Mouse (Mus musculus) kidney, postnatal 10 days (tissue): ENCODE measurements around the gene Pex6.
"Not testable (repeated sequence)": the region's sequence is repeated elsewhere in the genome, so short reads cannot be mapped to it uniquely, and the experiment has no call there.

Experiments used
- DNase-seq: peaks from one replicate; pipeline ENCODE4 v3.0.0; 2021; ENCODE audit warnings: mixed read lengths

Pex6 gene

DNA sequence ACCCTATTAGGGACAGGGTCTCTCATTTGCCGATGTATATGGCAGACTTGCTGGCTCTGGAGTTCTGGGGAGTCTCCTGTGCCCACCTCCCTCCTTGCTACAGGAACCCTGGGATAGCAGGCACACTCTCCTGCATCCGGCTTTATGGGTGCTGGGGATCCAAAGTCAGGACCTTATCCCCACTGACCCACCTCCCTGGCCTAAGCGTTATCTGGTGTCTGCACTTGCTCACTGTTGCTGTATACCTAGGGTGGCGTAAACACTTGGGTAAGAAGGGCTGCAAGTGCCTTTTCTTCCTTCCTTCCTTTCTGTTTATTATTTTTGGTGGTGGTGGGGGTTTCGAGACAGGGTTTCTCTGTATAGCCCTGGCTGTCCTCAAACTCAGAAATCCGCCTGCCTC, 30.0 kb downstream of the Pex6 start:
- no peak for DNase-seq

DNA sequence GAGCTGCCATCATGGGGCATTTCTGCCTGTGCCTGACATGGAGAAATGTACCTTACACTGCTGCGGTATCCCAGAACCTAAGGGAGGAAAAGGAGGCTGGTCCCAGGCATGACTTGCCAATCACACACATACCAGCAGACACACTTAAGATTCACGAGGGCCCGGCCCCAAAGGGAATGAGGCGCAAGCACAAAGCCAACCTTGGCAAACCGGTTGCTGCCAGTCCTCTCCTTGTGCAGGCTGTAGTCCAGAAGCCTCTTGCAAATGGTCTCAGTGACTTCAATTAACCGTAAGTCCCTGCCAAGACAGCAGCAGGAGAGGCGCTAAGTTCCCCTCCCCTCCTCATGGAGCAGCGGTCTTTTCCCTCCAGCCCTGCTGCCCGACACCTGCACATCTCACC, 31.7 kb downstream of the Pex6 start:
- DNase-seq, result no peak

- no peak for DNase-seq
Measured at GRCm38 (mm10) chr17:46745506-46745905, 34.2 kb downstream of the Pex6 start.

DNA sequence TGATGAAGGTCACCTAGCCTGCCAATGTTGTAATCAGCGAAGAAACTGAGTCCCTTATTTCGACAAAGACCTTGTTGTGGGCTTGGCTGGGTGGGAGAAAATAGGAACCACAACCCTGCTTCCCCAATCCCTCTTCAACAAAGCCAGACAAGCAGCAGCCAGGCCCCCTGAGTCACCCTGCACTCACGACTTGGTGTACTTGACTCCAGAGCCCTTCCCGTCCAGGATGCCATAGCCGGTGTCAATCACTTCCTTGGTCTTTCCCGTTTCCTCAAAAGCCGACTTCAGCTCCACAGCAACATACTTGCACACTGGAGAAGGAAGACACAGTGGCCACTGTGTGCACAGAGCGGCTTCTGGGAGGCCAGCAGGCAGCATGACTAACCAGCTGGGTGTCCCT, 36.0 kb downstream of the Pex6 start:
- DNase-seq, result no peak

- DNase-seq, result no peak
Measured at GRCm38 (mm10) chr17:46747806-46748205, 36.5 kb downstream of the Pex6 start.

DNA sequence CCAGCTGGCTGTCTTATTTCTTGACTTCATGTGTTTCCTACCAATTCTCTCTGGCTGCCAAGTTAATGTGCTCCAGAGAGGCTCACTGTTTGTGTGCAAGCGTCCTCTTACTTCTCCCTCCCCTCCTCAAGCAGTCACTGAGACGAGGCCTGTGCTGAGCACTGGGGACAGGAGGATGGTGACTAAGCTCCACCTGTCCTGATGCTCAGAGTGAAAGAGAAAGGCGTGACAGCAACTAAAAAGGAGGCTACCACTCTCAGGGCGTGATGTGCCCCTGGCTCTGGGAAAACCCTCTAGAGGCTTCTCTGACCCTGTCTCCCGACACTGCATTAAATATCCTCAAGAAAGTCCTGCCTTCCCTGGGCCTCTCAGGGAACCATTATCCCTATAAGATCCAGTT, 38.0 kb downstream of the Pex6 start:
- no peak for DNase-seq

- DNase-seq, result no peak
Measured at GRCm38 (mm10) chr17:46750580-46750979, 39.3 kb downstream of the Pex6 start.

GRCm38 (mm10) chr17:46751056-46751793, 40.0 kb downstream of the Pex6 start:
- no peak for DNase-seq

- DNase-seq, result peak; percentile 99
Measured at GRCm38 (mm10) chr17:46751794-46752556, 40.7 kb downstream of the Pex6 start, which contains the start of gene Cnpy3. TSS of gene Cnpy3 (minus strand) at chr17:46752214.

GRCm38 (mm10) chr17:46758753-46759152, 47.5 kb downstream of the Pex6 start:
- DNase-seq, result no peak

- DNase-seq, result no peak
Measured at GRCm38 (mm10) chr17:46763544-46763943, 52.3 kb downstream of the Pex6 start, which contains the start of gene Ptcra. TSS of gene Ptcra (minus strand) at chr17:46763712.

GRCm38 (mm10) chr17:46764916-46765315, 53.7 kb downstream of the Pex6 start:
- DNase-seq, result not testable (repeated sequence)

- DNase-seq, result peak; percentile 46
Measured at GRCm38 (mm10) chr17:46767868-46768267, 56.6 kb downstream of the Pex6 start.

- no peak for DNase-seq
Measured at GRCm38 (mm10) chr17:46770546-46770945, 59.3 kb downstream of the Pex6 start.

DNA sequence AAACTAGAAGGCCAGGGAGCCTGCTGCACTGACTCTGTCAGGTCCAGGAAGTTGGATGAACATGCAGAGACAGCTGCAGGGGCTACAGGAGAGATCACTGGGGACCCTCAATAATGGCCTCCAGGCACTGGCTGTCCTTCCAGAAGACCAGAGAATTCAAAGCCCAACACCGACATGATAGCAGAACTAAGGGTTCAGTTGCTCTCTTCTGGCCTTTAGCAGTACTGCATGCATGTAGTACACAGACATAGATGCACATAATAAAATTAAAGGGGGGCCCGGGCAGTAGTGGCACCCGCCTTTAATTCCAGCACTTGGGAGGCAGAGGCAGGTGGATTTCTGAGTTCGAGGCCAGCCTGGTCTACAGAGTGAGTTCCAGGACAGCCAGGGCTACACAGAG, 59.8 kb downstream of the Pex6 start:
- no peak for DNase-seq

DNA sequence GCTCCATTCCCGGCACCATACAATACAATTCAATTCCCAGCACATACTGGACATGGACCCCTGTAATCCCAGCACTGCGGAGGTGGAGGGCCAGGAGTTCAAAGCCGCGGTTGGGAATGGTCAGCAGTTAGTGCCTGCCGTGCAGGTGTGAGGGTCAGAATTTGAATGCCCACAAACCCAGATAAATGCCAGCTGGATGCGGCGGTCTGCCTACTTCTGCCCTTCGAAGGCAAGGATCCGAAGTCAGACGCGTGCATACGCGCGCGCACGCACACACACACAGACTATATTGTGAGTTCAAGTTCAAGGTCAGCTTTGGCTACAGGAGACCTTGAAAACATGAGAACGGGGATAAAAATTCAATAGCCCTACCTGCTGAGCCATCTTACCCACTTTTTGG, 60.4 kb downstream of the Pex6 start:
- DNase-seq, result peak; percentile 25

- DNase-seq, result no peak
Measured at GRCm38 (mm10) chr17:46772038-46772403, 60.8 kb downstream of the Pex6 start.

- peak; percentile 89 for DNase-seq
Measured at GRCm38 (mm10) chr17:46772404-46773277, 61.4 kb downstream of the Pex6 start, which contains the start of gene 2310039H08Rik. TSS of gene 2310039H08Rik (plus strand) at chr17:46772635.

DNA sequence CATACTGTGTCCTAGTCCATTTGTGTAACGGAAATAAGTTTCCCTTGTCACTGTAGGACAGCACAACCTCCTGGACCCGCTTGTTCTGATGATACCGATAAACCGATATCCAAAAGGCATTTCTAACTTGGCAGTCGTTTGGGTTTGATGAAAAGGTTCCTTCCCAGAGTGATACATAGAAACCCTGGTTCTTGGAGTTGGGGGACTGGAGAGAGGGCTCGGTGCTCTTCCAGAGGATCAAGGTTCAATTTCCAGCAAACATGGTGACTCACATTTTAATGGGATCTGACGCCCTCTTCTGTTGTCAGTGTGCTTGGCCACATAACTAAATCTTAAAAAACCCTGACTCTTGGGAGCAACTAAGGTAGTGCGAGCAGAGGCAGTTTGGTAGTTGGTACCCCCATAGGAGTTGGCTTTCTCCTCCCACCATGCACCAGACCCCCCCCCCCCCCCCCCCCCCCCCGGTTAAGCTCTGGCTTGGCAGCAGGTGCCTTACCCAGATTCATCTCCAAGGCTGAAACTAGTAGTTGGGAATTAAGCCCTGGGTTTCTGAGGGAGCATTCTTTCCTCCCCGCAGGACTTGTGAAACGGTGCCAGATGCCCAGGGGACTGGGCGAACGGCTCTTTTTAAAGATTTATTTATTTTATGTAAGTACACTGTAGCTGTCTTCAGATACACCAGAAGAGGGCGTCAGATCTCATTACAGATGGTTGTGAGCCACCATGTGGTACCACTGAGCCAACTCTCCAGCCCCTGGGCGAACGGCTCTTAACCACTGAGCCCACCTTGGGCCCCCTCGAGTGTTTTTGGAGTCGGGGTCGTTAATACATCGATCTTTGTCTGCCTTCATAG, 62.2 kb downstream of the Pex6 start:
- no peak for DNase-seq

GRCm38 (mm10) chr17:46774131-46774472, 62.8 kb downstream of the Pex6 start:
- DNase-seq, result no peak

DNA sequence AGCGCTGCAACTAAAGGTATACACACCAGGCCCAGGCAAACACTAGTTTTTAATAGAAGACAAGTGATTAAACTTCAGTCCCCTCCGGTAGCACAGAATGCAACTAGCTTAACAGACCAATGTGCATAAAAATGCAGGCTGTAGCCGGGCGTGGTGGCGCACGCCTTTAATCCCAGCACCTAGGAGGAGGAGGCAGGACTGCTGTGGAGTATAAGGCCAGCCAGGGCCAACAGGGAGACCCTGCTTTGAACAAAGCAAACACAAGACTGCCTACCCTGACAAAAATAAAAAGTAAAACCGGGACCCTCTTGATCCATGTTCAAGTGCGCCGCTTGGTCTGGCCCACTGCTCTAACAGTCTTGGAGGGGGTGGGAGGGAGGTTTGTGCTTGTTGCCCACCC, 63.8 kb downstream of the Pex6 start:
- no peak for DNase-seq
